Mouse (Mus musculus): ENCODE measurements around the gene Arl2.
"Not testable (repeated sequence)": the region's sequence is repeated elsewhere in the genome, so short reads cannot be mapped to it uniquely, and the experiment has no call there.

Arl2 gene

DNA sequence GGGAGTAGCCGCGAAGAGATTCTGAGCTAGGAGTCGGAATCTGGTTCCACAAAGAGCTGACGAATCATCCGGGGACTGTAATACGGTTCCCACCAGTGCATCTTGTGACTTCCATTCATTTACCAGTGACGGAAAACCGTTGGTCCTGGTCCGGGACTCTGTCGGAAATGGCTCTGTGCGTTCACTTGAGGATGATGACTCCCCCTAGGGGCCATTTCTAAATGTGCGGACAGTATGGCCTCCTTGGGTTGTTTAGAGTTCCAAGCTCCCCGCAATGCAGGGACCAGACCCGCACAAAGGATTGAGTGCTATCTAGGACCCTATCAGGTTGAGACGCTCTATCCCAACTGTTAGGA is at the start of gene Arl2:
TSS of gene Arl2 (minus strand) at position 155 of the 356 bp plus-strand sequence.
- DNase-seq (ENCODE audit: low read depth, low spot score): no peak

GRCm38 (mm10) chr19:6184131-6184530 is 42.8 kb upstream of the Arl2 start, which contains the start of gene Majin:
Gene Majin (plus strand): TSS chr19:6184388.
- DNase-seq (ENCODE audit: low read depth, low spot score): no peak

GRCm38 (mm10) chr19:6182534-6182933 is 41.2 kb upstream of the Arl2 start:
- DNase-seq (ENCODE audit: low read depth, low spot score): peak; percentile 46

GRCm38 (mm10) chr19:6181629-6182028 is 40.3 kb upstream of the Arl2 start:
- DNase-seq (ENCODE audit: low read depth, low spot score): no peak

DNA sequence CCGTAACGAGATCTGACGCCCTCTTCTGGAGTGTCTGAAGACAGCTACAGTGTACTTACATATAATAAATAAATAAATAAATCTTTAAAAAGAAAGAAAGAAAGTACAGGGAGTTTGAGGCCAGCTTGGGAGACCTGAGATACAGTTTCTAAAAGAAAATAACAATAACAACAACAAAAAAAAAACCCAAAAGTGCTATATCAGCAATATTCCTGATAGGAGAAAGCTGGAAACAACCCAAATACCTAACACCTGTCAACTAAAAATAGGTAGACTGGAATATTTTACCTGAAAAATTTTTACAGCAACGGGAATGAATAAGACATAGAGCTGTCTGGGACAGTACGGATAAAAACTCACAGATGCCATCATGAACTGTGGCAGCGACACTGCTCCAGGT is 37.4 kb upstream of the Arl2 start:
- DNase-seq (ENCODE audit: low read depth, low spot score): no peak

DNA sequence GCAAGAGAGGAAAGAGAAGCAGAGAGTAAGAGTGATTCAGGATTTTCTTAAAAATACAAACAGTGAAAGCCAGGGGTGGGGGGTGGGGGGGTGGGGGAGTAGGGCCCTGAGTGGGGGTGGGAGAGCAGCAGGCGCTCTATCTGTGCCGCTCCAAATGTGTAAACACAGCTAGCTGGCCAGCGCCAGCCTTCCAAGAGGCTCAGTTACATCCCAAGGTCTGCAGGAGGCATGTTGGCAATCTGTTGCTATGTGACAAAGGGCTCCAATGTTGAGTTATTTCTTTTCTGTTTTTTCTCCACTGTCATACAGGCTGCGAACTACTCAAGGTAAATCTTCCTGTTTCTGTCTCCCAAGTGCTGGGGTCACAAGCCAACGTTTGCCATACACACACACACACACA is 33.4 kb upstream of the Arl2 start:
- no peak for DNase-seq (ENCODE audit: low read depth, low spot score)

DNA sequence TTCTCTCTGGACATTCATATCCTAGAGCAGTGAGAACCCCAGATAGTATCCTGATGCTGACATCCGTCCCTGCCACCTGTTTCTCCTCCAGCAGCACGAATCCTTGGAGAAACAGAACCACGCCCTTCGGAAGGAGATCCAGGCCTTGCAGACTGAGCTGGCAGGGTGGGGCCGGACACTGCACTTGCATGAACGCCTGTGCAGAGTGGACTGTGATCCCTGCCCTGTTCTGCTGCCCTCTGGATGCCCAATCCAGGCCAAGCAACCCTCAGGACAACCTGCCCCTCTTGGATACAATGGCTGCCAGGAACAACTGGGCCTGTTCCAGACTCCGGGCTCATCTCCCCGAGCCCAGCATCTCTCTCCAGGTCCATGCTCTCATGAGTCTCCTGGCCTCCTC is 29.9 kb upstream of the Arl2 start:
- no peak for DNase-seq (ENCODE audit: low read depth, low spot score)

GRCm38 (mm10) chr19:6166750-6167149 is 25.4 kb upstream of the Arl2 start:
- no peak for DNase-seq (ENCODE audit: low read depth, low spot score)

GRCm38 (mm10) chr19:6163872-6164547 is 22.7 kb upstream of the Arl2 start:
- no peak for DNase-seq (ENCODE audit: low read depth, low spot score)

DNA sequence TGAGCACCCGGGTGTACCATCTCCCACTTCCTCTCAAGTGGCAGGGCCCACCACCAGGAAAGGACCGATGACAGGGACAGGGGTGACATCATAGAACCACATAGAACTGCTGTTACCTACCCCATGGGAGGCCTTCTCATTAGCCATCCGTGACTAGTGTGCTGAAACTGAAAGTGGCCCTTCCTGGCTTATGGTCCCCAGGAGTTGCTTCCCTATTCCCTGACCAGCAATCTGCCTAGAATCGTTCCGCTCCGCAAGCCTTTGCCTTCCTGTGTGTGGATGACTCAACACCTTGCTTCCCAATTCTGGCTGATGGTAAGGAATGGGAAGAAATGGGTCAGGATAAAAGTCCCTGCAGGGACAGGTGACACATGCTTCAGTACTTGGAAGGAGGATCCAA is 15.9 kb upstream of the Arl2 start:
- no peak for DNase-seq (ENCODE audit: low read depth, low spot score)

GRCm38 (mm10) chr19:6156372-6156771 is 15.0 kb upstream of the Arl2 start:
- no peak for DNase-seq (ENCODE audit: low read depth, low spot score)

DNA sequence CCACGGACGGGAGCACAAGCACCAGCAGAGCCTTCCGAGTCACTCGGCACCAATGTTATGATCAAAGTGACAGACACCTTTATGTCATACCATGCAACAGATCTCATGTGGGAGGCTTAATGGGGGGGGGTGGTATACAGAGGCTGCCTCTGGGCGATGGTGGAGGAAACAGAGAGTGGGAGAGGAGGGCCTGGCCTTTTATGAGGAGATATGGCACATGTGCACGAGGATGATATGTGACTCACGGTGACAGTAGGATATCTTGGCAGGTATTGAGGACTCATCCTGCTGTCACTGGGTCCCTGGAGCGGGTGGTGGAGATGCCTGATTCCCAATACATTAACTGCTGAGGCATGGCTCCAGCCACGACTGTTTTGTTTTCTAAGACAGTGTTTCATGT is 13.8 kb upstream of the Arl2 start:
- no peak for DNase-seq (ENCODE audit: low read depth, low spot score)

- DNase-seq (ENCODE audit: low read depth, low spot score): no peak
Measured at GRCm38 (mm10) chr19:6144842-6145241, 3.5 kb upstream of the Arl2 start.

DNA sequence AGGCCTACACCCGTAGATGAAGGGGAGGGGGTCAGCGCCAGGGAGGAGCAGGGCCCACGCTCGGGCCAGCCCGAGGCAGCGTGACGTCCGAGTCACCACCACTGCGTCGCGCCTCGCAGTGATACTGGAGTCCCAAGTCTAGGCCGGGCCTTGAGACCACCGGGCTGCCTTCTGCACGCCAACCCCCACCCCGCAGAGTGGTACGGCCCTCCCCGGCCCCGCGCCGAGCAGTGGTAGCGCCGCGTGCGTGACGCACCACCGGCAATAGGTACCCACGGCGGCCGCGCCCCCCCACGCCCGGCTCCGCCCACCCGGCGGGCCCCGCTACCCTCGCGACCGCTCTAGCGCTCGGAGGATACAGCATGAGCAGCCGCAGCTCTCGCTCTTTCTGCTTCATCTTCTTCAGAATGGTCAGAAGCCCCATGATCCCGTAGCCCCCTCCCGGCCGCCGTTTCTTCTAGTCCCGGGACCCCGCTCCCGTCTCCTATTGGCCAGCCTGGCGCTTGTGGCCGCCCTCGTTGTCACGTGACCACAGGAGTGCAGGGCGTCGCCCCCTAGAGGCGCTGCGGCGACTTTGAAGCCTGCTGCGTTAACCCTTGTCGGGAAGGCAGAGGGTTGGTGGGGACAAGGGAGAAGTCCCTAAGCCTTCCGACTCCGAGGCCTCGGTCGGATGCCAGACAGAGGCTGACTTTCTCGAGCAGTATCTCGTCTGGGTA is 512 bp downstream of the Arl2 start, which contains the start of gene Batf2:
TSS of gene Batf2 (plus strand) at position 306 of the 716 bp plus-strand sequence.
- peak; percentile 89 for DNase-seq (ENCODE audit: low read depth, low spot score)

DNA sequence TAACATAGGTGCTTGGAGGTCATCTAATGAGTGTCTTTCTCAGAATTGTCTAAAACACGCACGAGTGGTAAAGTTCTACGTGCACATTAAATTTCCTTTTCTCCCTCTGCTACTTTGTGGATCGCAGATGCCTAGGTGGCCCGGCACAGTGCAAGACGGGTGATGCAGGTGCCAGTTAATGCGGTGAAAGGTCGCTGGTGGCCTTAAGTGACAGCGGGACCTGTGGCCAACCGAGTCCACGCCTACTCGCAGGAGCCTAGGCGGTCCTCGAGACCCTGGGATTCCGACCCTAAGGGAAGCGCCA is 1.0 kb downstream of the Arl2 start:
- DNase-seq (ENCODE audit: low read depth, low spot score): no peak

- no peak for DNase-seq (ENCODE audit: low read depth, low spot score)
Measured at GRCm38 (mm10) chr19:6139701-6140100, 1.6 kb downstream of the Arl2 start.

DNA sequence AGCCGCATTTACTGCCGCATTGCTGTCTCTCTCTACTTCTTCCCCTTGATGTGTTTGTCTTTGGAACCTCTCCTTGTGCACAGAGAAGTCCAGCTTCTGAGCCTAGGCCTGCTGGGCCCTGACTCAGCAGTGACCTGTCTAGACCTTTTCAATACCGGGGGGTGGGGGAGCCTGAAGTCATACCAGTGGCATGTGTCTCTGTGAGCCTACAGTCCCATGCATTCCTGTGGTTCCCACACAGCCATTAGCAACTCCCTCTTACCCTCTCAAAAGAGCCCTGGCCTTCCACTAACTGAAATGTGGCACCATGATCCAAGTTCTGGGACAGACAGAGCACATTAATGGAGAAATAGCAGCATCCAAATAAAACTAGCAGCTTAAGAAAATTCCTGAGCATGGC is 5.0 kb downstream of the Arl2 start:
- no peak for DNase-seq (ENCODE audit: low read depth, low spot score)

DNA sequence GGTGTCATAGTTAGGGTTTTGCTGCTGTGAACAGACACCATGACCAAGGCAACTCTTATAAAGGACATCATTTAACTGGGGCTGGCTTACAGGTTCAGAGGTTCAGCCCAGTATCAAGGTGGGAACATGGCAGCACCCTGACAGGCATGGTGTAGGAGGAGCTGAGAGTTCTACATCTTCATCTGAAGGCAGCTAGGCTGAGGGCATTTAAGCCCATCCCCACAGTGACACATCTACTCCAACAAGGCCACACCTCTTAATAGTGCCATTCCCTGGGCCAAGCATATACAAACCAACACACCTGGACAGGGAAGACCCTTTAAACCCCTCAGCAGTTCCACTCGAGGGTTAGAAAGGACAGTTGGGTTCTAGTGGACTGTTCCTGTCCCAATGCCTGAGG is 8.2 kb downstream of the Arl2 start:
- not testable (repeated sequence) for DNase-seq (ENCODE audit: low read depth, low spot score)

DNA sequence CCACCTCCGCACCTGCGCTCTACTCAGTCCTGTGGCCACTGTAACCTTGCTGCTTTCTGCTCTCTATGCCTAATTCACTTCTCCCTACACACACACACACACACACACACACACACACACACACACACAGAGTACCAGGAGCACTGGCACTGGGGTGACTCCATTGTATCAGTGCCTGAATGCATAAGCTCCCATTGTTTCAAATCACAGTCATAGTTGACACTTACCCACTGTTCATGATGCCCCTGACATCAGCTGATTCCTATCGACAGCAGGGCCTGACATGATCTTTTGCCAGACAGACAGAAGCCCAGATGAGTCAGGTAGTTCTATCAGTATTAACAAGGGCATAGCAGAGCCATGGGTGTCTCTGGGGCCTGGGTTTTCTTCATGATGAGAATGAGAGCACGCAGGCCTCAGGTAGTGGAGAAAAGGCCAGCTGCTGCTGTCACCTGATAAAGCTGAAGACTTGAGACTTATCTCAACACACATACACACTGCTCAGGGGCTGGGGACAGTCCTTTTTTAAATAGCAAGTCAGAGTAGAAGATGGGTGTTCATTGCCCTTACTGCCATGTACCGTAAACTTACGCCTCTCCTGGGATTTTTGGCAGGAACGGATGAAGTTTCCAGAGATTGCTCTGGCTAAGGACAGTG is 9.0 kb downstream of the Arl2 start:
- DNase-seq (ENCODE audit: low read depth, low spot score): no peak

DNA sequence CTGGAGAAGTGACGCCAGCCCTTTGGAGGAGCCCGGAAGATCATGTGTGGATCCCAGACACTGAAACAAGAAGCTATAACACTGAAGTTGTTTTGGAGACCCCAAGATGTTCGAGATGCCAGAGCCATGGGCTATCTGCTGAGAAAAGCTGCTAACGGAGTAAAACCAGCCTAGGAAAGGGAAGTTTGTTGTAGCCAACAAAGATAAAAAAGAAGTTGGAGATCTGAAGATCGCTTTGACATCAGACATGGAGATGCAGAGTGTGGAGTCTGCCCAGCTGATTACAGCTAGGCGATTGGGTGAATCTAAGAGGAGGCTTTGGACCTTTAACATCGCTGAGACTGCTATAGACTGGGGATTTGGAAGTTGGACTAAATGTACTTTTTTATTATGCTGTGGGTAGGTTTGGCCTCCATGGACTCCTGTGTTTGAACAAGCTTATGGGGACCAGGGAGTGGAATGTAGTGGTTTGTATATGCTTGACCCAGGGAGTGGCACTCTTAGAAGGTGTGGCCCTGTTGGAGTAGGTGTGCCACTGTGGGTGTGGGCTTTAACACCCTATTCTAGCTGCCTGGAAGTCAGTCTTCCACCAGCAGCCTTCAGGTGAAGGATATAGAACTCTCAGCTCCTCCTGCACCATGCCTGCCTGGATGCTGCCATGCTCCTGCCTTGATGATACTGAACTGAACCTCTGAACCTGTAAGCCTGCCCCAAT is 10.8 kb downstream of the Arl2 start:
- not testable (repeated sequence) for DNase-seq (ENCODE audit: low read depth, low spot score)

DNA sequence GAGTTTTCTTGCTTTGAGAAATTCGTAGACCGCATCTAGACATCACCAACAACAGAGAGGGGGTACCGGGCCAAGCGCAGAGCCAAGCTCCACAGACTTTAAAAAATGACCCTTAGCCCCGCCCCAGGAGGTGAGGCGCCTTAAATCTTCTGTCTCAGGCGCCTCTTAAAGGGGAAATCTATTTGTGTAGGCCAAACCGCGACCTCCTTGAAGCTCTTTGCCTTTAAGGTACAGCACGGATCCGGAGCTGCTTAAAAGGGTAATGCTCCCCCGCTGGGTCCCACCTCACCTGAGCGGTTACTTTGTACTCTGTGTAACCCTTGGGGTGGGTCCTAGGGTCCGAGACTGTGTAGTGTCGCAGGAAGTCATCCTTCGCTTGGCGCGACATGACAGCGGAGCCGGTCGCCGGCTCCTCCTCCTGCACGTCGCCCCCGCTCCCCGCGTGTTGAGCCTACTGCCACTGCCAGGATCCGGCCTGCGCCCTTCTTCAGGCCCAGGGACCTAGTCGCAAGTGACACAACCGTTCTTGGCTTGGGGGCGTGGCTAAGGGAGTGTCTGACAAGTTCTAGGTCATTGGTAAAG is 13.5 kb downstream of the Arl2 start, which contains the start of gene Snx15:
TSS of gene Snx15 (minus strand) at position 545 of the 582 bp plus-strand sequence.
- DNase-seq (ENCODE audit: low read depth, low spot score): peak; percentile 89
